Mouse (Mus musculus) lung, embryonic 14.5 days (tissue): ENCODE results near the gene Ndufaf4. TPM values are rescaled to one million over a fixed set of nuclear protein-coding genes. Genes with fewer than 3 reads are reported as not detected.
A peak's percentile ranks its signal among the peaks of the same experiment; 100 is the strongest.

ENCODE experiments used
- ATAC-seq: fragments of 200-750 bp; cut with Nextera tagmentation; 2 replicates; pipeline ENCODE4 v1.8.0; 2017; ENCODE audit warnings: mild to moderate bottlenecking, moderate TSS enrichment, moderate library complexity; ENCODE audit not compliant: insufficient read depth
- DNase-seq: peaks from one replicate; pipeline ENCODE4 v3.0.0-alpha.2; 2015
- H3K27ac ChIP-seq: fragments of 300-500 bp; sonication (generic); 2 replicates; pipeline ENCODE4 v1.5.1; 2014; ENCODE audit warnings: low read depth, mild to moderate bottlenecking, moderate library complexity
- H3K27me3 ChIP-seq: fragments of 300-500 bp; sonication (generic); 2 replicates; pipeline ENCODE4 v1.6.1; 2014; ENCODE audit warnings: low read length, control low read depth; ENCODE audit not compliant: insufficient read depth
- H3K36me3 ChIP-seq: fragments of 300-500 bp; sonication (generic); 2 replicates; pipeline ENCODE4 v1.6.1; 2014; ENCODE audit warnings: control low read depth; ENCODE audit not compliant: insufficient read depth
- H3K4me1 ChIP-seq: fragments of 300-500 bp; sonication (generic); 2 replicates; pipeline ENCODE4 v1.6.1; 2014; ENCODE audit warnings: antibody characterized with exemption, control low read depth; ENCODE audit not compliant: insufficient read depth
- H3K4me2 ChIP-seq: fragments of 300-500 bp; sonication (generic); 2 replicates; pipeline ENCODE4 v1.6.1; 2014; ENCODE audit warnings: mild to moderate bottlenecking
- H3K4me3 ChIP-seq: fragments of 300-500 bp; sonication (generic); 2 replicates; pipeline ENCODE4 v1.5.1; 2014; ENCODE audit warnings: low read depth, low read length
- H3K9ac ChIP-seq: fragments of 300-500 bp; sonication (generic); 2 replicates; pipeline ENCODE4 v1.6.1; 2014
- H3K9me3 ChIP-seq: fragments of 300-500 bp; sonication (generic); 2 replicates; pipeline ENCODE4 v1.6.1; 2016; ENCODE audit warnings: low read depth, low read length, control low read depth
- CTCF ChIP-seq: IDR thresholded peaks from 2 replicates; pipeline ENCODE4 v1.5.1; 2016; ENCODE audit warnings: antibody characterized with exemption, low read depth
- WGBS: fragments of 180-500 bp; shearing (Covaris S2); extraction: QIAGEN DNeasy Blood & Tissue Kit; methylation state at CpG from one replicate; pipeline ENCODE4 v1.1.7; 2014; 5-methylcytosine and 5-hydroxymethylcytosine counted together
- polyA plus RNA-seq: library from polyadenylated mRNA; unstranded; fragments of >200 nt; fragmentation: Nextera tagmentation; extraction: Ambion mirVana; gene quantifications from 2 replicates; pipeline ENCODE4 v1.2.1, GENCODE M21; 2014

Ndufaf4 gene
- polyA plus RNA-seq, 1 experiment from 2014 or later: 51.7 TPM

DNA sequence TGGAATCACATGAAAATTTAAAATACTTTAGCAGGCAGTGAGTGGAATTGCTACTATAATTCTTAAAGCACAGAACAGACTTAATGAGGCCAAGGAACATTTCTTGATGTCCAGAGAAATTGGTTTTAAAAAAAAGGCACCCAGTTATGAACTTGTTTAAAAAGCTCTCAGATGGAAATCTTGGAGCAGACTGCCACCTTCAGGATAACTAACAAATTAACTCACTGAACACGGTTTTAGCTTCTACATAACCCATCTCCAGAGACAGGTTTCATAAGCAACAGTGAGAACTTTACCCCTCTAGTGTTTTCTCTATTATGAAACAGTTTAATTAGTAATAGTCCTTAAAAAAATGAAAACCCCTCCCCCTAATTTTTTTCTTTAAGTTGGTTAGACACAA is 1.1 kb upstream of the Ndufaf4 start:
- H3K4me2 ChIP-seq: peak overlapping the region; percentile 63; the same call in 1 of the 2 replicates
- peaks cover 5% of the 10 kb centered on the region for H3K4me1 ChIP-seq
- peak; percentile 84 for DNase-seq
- H3K4me3 ChIP-seq: no peak overlapping the region
- WGBS: 2% methylated on average over 1 of the region's 1 CpGs
- no peak for ATAC-seq
- H3K27me3 ChIP-seq: no peaks in the 10 kb centered on the region
- TF ChIP-seq CTCF: peak; percentile 57
- H3K9ac ChIP-seq: no peak overlapping the region
- H3K9me3 ChIP-seq: no peaks in the 10 kb centered on the region
- no peak overlapping the region for H3K27ac ChIP-seq
- H3K36me3 ChIP-seq: peaks cover 15% of the 10 kb centered on the region

DNA sequence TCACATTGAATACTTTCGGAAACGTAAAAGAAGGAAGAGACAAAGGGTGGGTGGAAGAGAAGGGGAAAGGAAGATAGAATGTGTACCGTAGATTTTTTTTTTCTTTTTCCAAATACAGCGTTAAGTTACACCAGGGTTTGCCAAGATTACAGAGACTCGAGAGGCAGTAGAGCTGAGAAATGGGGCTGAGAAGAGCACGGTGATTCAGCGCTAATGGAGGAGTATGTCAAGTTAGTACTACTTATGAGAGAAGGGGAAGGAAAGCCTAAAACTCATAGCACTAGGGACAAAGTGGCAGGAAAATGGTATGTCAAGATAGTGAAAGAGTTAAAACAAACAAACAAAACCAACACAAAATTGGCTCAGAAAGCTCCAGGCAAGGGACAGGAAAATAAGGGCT is 532 bp upstream of the Ndufaf4 start:
- no peak for DNase-seq
- WGBS: 12% methylated on average over 7 of the region's 7 CpGs
- no peak overlapping the region for H3K9ac ChIP-seq

DNA sequence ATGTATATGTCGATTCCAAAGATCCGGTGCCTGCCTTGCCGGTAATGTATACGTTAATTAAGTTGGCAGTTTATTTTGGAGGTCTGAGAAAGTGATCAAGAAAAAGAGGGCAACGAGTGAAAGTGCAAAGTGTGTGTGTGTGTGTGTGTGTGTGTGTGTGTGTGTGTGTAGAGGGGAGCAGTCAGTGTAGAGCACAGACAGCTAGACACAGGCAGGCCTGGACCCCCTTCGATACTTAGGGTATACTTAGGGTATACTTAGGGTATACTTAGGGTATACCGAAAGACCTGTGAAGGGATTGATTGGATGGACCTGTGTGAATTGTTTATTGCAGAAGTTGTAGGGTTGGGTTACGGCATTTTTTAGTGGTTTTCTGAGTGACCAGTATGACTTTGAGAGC is 753 bp downstream of the Ndufaf4 start:
- Histone ChIP-seq H3K4me3 (peak overlapping the region; percentile 83), H3K27ac (no peak overlapping the region), H3K9me3 (no peaks in the 10 kb centered on the region), H3K4me1 (peaks cover 5% of the 10 kb centered on the region), H3K27me3 (no peaks in the 10 kb centered on the region), H3K36me3 (peaks cover 29% of the 10 kb centered on the region), H3K4me2 (peak overlapping the region; percentile 63), H3K9ac (peak overlapping the region; percentile 81)
- peak; percentile 20 for DNase-seq
- TF ChIP-seq CTCF: no peak
- WGBS: 25% methylated on average over 8 of the region's 8 CpGs
- ATAC-seq: no peak

More for the DNA sequence above, 532 bp upstream of the Ndufaf4 start:
- H3K4me1 ChIP-seq: peaks cover 5% of the 10 kb centered on the region
- no peaks in the 10 kb centered on the region for H3K27me3 ChIP-seq
- no peak overlapping the region for H3K27ac ChIP-seq
- H3K36me3 ChIP-seq: peaks cover 18% of the 10 kb centered on the region
- no peak for TF ChIP-seq CTCF
- H3K4me2 ChIP-seq: peak overlapping the region; percentile 63
- no peaks in the 10 kb centered on the region for H3K9me3 ChIP-seq
- ATAC-seq: peak; percentile 47; the same call in 1 of the 2 replicates
- peak overlapping the region; percentile 83 for H3K4me3 ChIP-seq

DNA sequence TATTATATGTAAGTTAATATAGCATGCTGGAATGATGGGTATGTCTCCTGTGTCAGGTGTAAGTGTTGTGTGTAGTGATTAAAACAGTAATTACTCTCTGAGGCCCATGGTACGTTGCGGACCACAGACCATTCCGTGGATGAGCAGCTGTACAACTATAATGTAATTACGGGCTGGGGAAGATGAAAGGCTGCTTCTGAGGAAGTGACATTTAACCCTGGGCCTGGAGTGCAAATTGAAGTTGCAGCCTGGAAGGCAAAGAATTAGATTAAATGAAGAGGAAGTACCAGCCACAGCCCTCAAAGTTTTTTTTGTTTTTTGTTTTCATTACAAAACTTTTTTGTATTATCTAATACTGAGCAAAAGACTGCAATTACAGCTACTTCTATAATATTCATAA is 1.3 kb downstream of the Ndufaf4 start:
- Histone ChIP-seq H3K4me1 (peaks cover 5% of the 10 kb centered on the region), H3K36me3 (peaks cover 30% of the 10 kb centered on the region), H3K9ac (peak overlapping the region; percentile 81; the same call in 1 of the 2 replicates), H3K27me3 (no peaks in the 10 kb centered on the region), H3K4me3 (peak overlapping the region; percentile 83), H3K27ac (no peak overlapping the region), H3K4me2 (peak overlapping the region; percentile 63), H3K9me3 (no peaks in the 10 kb centered on the region)
- 33% methylated on average over 4 of the region's 4 CpGs for WGBS
- ATAC-seq: no peak
- no peak for TF ChIP-seq CTCF
- DNase-seq: peak; percentile 9

DNA sequence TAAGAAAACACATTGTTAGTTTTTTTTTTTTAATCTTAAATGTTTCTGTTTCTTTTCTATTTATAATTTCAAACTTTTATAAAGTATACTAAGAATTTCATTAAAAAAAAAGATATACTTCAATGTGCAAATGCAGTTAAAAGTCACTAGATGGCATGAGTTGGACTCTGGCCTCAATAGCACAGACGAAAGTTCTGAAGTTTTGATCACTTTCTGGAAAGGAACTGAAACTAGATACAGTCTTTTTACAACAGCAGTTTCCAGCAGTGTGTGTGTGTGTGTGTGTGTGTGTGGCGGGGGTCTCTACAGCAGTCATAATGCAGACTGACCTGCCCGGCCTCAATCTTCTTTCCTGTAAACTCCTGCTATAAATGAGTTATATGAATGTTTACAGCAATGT is 9.9 kb downstream of the Ndufaf4 start:
- Histone ChIP-seq H3K36me3 (peaks cover 10% of the 10 kb centered on the region), H3K4me3 (no peak overlapping the region), H3K9me3 (no peaks in the 10 kb centered on the region), H3K27me3 (no peaks in the 10 kb centered on the region), H3K4me1 (no peaks in the 10 kb centered on the region), H3K4me2 (no peak overlapping the region), H3K27ac (no peak overlapping the region), H3K9ac (no peak overlapping the region)
- WGBS: 49% methylated on average over 3 of the region's 3 CpGs
- TF ChIP-seq CTCF: peak; percentile 20; the same call in 1 of the 2 replicates
- ATAC-seq (no peak), DNase-seq (peak; percentile 52)

DNA sequence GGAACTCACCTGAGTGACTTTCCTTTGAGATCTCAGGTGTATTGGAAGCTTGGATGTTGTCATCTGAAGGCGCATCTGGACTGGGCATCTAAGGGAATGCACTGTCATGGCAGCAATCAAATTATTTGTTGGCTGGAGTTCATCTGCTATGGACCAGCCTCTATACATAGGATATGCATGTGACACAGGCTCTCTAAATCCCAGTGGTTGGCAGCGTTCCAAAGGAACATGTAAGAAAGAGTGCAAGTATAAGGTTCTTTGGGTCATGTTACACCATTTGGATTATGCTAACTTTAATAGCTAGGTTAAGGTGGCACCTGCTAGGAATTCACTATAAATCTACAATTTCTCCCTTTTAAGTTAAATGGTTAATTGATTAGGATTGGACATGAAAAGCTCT is 17.7 kb downstream of the Ndufaf4 start:
- Histone ChIP-seq H3K27me3 (no peaks in the 10 kb centered on the region), H3K4me1 (no peaks in the 10 kb centered on the region), H3K9ac (no peak overlapping the region), H3K27ac (no peak overlapping the region), H3K36me3 (no peaks in the 10 kb centered on the region), H3K9me3 (no peaks in the 10 kb centered on the region), H3K4me3 (no peak overlapping the region), H3K4me2 (no peak overlapping the region)
- no peak for DNase-seq
- no peak for ATAC-seq
- WGBS: 91% methylated on average over 2 of the region's 2 CpGs
- no peak for TF ChIP-seq CTCF

DNA sequence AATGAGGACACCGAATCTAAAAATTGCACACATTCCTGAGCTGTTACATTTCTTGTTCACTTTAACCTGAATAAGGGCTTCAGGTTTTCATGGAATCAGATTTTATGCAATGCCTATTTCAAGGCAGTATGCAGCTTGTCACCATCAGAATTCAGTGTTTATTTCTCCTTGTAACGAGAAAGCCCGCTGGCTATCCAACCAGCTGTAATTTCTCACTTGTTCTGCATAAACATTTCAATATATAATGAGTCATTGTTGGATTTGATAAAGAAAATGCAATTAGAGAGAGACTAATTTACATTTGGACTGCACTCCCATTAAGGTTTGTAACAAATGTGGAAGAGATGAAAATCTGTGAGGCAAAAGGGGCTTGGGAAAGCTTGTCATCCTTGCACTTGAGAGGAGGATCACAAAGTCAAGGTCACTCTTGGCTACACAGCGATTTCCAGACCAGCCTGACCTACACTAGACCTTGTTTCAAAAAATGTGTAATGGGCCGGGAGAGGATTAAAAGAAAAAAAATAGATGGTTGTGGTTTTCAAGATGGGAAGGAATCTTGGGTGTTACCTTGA is 22.2 kb downstream of the Ndufaf4 start:
- no peak for TF ChIP-seq CTCF
- H3K9ac ChIP-seq: no peak overlapping the region
- no peaks in the 10 kb centered on the region for H3K4me1 ChIP-seq
- H3K27ac ChIP-seq: no peak overlapping the region
- H3K9me3 ChIP-seq: no peaks in the 10 kb centered on the region
- 40% methylated on average over 5 of the region's 5 CpGs for WGBS
- DNase-seq (peak; percentile 50), ATAC-seq (no peak)
- no peaks in the 10 kb centered on the region for H3K36me3 ChIP-seq
- H3K4me3 ChIP-seq: no peak overlapping the region
- H3K4me2 ChIP-seq: no peak overlapping the region
- no peaks in the 10 kb centered on the region for H3K27me3 ChIP-seq

DNA sequence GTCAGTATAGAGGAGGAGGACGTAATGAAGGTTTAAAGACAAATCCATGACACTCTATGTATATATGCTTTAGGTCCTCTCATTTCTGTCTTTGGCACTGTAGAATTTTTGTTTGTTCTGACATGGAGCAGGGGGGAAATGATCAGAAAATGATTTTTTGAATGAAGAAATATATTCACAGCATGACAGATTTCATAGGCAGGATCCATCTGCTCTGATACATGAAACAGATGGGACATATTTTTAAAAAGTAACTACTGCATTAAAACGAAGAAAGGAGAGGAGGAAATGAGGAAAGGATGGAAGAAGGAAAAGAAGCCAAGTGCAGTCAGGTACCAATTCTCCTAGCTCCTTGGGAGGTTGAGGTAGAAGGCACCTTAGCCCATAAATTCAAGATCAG is 26.8 kb downstream of the Ndufaf4 start:
- Histone ChIP-seq H3K27me3 (no peaks in the 10 kb centered on the region), H3K9me3 (no peaks in the 10 kb centered on the region), H3K4me1 (no peaks in the 10 kb centered on the region), H3K9ac (no peak overlapping the region), H3K27ac (no peak overlapping the region), H3K4me3 (no peak overlapping the region), H3K36me3 (no peaks in the 10 kb centered on the region), H3K4me2 (no peak overlapping the region)
- 51% methylated on average over 2 of the region's 2 CpGs for WGBS
- no peak for ATAC-seq
- no peak for TF ChIP-seq CTCF
- no peak for DNase-seq
